Mouse (Mus musculus) macrophage (primary cell): ENCODE results near the gene Orai1. TPM values are rescaled to one million over a fixed set of nuclear protein-coding genes. Genes with fewer than 3 reads are reported as not detected.

Source experiments
- H3K27ac ChIP-seq: fragments of 350-480 bp; formaldehyde crosslinking; 2 replicates; pipeline ENCODE4 v1.9.0; 2021
- H3K36me3 ChIP-seq: fragments of 350-480 bp; formaldehyde crosslinking; 2 replicates; pipeline ENCODE4 v1.9.0; 2021; ENCODE audit errors: inconsistent target
- H3K4me3 ChIP-seq: fragments of 350-480 bp; formaldehyde crosslinking; 2 replicates; pipeline ENCODE4 v1.9.0; 2021; ENCODE audit errors: inconsistent target
- H3K79me2 ChIP-seq: fragments of 350-480 bp; formaldehyde crosslinking; 2 replicates; pipeline ENCODE4 v1.9.0; 2021; ENCODE audit errors: inconsistent target
- WGBS: methylation state at CpG from one replicate; pipeline ENCODE4 v1.1.7; 2026; ENCODE audit warnings: inconsistent platforms; ENCODE audit not compliant: missing documents; 5-methylcytosine and 5-hydroxymethylcytosine counted together
- polyA plus RNA-seq: library from polyadenylated mRNA; stranded (reverse); fragments of 250-400 nt; gene quantifications from 3 replicates; pipeline ENCODE4 v1.2.4, GENCODE M21; 2018; ENCODE audit warnings: inconsistent platforms

Orai1 gene
- polyA plus RNA-seq, 1 experiment from 2014 or later, result 17.7 TPM

DNA sequence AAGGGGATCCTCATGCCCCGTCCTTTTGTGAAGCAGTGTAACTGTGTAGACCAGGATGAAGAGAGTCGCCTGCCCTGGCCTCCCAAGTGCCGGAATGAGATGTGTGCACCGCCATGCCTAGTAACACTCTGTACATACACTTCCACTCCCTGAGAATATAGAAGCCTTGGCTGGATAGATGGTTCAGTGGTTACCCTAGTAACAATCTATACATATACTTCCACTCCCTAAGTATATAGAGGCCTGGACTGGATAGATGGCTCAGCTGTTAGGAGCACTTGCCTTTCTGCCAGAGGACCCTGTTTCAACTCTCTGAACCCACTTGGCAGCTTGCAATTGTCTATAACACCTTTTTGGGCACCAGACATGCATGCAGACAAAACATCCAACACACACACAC is 20.2 kb downstream of the Orai1 start:
- H3K27ac ChIP-seq, result no peak overlapping the region
- H3K4me3 ChIP-seq, result no peak overlapping the region
- WGBS, result 97% methylated on average over 4 of the region's 4 CpGs
- no peaks in the 10 kb centered on the region; the same call in 1 of the 2 replicates for H3K79me2 ChIP-seq
- H3K36me3 ChIP-seq, result peaks cover 17% of the 10 kb centered on the region

DNA sequence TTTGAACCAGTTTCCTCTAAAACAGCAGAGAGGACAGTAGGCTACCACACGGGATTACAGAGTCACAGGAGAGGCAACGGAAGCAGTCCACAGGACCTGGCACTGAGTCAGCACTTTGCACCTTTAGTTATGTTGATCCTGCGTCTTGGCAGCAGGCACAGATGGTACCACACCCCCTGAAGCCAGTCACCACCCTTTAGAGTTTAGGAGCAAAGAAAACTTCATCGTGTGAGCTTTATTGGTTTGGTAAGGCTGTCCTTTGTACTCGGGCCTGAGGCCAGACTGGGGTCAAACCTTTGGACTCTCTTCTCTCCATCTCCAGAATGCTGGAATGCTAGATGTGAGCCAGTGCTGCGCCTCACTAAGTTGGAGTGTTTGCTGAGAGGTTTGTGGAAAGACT is 20.7 kb downstream of the Orai1 start:
- WGBS, result 38% methylated on average over 6 of the region's 6 CpGs
- Histone ChIP-seq H3K4me3 (no peak overlapping the region), H3K79me2 (no peaks in the 10 kb centered on the region), H3K27ac (no peak overlapping the region), H3K36me3 (peaks cover 12% of the 10 kb centered on the region; the same call in 1 of the 2 replicates)

DNA sequence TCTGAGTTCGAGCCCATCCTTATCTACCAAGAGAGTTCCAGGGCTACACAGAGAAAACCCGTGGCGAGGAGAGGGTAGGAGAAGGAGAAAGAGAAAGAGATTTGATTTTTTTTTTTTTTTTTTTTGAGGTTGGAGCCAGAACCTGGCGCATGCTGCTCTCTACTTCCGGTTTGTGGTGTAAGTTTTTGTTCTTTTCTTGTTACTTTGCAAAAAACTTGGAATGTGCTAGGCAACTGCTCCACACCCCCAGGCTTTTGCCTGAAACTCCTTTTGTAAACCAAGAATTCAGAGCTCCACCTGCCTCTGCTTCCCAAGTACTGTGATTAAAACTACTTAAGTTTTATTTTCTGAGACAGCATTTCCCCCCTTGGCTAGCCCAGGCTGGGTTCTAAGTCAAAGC is 23.2 kb downstream of the Orai1 start:
- Histone ChIP-seq H3K79me2 (no peaks in the 10 kb centered on the region), H3K4me3 (no peak overlapping the region), H3K27ac (no peak overlapping the region), H3K36me3 (no peaks in the 10 kb centered on the region)
- 22% methylated on average over 5 of the region's 5 CpGs for WGBS

DNA sequence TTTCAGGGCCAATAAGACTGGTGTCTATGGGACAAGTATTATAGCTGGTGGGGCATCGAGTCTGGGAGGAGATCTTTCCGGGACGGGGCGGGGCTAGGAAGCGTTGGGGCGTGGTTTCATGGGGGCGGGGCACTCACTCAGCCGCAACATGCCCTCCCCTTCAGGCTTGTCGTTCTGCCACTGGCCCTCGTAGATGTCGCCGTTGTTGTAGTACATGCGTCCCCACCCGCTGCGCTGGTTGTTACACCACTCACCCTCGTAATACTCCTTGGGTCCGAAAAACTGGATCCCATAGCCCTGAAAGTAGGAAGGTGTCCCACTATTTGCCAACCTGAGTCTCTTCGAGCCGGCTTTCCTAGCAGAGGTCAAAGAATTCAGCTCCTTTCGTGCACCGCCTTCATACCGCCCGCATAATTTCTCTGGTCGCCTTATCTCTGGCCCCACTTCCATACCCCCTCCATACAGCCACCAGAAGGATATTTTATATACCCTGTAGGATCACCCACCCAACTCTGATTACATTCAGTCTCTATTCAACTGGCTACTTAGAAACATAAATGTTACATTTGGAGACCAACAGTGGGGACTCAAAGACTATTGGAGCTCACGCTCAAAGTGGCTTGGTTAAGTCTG is 24.4 kb downstream of the Orai1 start:
- Histone ChIP-seq H3K79me2 (no peaks in the 10 kb centered on the region), H3K36me3 (no peaks in the 10 kb centered on the region), H3K27ac (0 out of 2 replicates have a peak overlapping the region, but pooled peaks have one; percentile 1), H3K4me3 (peak overlapping the region; percentile 22; the same call in 1 of the 2 replicates)
- WGBS, result 9% methylated on average over 25 of the region's 25 CpGs

DNA sequence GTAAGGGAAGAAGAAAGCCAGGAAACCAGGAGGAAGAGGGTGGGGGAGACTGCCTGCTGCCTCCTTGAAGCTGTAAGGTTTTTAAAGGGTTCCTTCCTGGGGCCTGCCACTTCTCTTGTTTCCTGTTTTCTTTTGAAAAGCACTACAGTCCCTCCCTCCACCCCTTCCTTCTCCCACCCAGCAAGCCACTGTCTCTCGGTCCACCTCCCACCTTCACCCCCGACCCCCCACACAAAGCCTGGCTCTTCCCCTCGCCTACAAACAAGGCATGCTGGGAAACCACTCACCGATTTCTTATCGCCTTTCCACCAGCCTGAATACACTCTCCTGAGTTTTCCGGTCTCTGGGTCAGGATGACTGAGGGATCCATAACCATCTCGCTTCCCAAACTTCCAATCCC is 25.9 kb downstream of the Orai1 start:
- WGBS, result 19% methylated on average over 7 of the region's 7 CpGs
- no peak overlapping the region for H3K4me3 ChIP-seq
- no peaks in the 10 kb centered on the region for H3K36me3 ChIP-seq
- no peaks in the 10 kb centered on the region for H3K79me2 ChIP-seq
- H3K27ac ChIP-seq, result no peak overlapping the region

DNA sequence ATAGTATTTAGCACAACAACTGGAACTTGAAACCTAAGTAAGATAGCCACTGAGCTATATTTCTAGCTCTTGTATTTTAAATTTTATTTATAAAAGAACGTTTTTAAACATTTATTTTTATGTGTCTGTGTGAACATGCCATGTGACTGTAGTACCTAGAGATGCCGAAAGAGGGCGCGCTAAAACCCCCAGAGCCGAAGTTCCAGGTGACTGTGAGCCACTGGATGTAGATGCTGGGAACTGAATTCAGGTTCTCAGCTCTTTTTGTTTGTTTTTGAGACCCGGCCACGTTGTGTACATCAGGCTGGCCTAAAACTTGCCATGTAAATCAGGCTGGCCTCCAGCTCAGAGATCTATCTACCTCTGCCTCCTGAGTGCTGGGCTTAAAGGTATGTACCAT is 29.0 kb downstream of the Orai1 start:
- 37% methylated on average over 7 of the region's 7 CpGs for WGBS
- H3K4me3 ChIP-seq, result no peak overlapping the region
- no peaks in the 10 kb centered on the region for H3K79me2 ChIP-seq
- H3K27ac ChIP-seq, result no peak overlapping the region
- no peaks in the 10 kb centered on the region for H3K36me3 ChIP-seq

DNA sequence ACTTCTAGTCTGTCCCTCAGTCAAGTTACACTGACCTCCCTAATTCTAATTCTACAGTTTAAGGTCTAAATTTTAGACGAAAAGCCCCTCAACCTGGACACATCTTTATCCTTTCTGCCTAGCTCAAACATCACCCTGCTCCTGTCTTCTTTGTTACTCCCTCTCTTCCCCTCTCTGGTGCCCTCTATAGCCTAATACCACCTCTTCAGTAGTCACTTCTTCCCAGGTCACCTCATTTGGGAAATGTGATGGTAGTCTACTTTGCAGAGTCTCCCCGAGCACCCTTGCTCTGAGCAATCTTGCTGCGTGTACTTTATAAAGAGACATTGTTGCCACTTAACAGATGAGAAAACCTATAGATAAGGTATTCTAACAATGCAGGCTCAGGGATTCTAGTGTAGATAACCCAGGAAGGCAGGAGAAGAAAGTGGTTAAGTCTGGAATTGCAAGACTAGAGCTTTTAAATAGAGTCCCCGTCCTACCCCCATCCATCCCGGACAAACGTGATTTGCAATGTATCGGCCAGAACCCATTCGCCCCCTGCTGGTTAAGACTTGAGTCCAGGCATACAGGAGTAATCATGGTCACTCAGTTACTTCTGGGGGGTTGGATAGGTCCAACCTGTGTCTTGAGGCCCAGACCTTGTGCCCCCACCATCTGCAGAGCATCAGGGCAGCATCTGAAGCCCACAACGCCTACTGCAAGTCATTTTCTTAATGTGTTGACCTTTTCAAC is 30.9 kb downstream of the Orai1 start:
- Histone ChIP-seq H3K79me2 (no peaks in the 10 kb centered on the region), H3K4me3 (no peak overlapping the region), H3K27ac (no peak overlapping the region), H3K36me3 (no peaks in the 10 kb centered on the region)
- 32% methylated on average over 9 of the region's 9 CpGs for WGBS

DNA sequence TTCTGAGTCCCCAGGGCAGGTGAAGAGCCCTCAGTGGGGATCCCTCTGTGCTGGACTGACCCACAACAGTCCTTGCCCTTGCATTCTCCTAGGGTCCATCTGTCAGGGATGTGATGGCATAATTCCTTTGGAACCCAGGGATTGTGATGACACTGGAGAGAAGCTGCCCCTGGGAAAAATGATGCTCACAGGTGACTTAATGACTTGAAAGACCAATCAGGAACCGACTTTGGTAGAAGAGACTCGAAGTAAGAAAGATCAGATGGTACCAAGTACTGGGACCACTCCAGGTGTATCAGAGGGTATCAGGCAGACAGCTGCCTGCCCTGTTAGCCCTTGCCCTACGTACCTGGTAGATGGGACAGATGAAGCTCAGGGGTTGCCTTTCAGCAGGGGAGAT is 32.0 kb downstream of the Orai1 start, which contains the start of gene Morn3:
Gene Morn3, minus strand, starts transcription at position 101 of the 400 bp plus-strand sequence.
- no peak within 1 kb of the TSS for H3K4me3 ChIP-seq
- no peak within 1 kb of the TSS for H3K27ac ChIP-seq
- no peaks in the 10 kb centered on the region for H3K79me2 ChIP-seq
- 89% methylated on average over 3 of the region's 3 CpGs for WGBS
- H3K36me3 ChIP-seq, result no peaks in the 10 kb centered on the region

DNA sequence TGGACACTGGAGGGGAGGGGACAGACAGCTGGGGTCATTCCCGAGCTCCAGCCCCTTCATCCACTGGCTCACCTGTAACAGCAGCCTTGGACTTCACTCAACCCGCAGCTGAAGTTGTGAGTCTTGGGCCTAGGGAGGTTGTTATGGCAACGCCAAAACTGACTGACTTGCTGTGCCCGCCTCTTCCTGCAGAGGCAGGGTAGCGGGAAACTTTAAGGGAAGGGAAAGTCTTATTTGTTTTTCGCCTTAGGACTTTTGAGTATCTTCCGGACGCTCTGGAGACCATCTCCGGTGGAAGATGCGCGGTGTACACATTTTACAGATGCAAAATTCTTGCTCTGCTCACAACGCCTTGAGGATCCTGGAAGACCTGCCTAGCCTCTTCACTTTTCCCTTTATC is 34.4 kb downstream of the Orai1 start:
- Histone ChIP-seq H3K36me3 (no peaks in the 10 kb centered on the region), H3K27ac (no peak overlapping the region), H3K79me2 (no peaks in the 10 kb centered on the region), H3K4me3 (peak overlapping the region; percentile 3; the same call in 1 of the 2 replicates)
- 5% methylated on average over 12 of the region's 12 CpGs for WGBS

DNA sequence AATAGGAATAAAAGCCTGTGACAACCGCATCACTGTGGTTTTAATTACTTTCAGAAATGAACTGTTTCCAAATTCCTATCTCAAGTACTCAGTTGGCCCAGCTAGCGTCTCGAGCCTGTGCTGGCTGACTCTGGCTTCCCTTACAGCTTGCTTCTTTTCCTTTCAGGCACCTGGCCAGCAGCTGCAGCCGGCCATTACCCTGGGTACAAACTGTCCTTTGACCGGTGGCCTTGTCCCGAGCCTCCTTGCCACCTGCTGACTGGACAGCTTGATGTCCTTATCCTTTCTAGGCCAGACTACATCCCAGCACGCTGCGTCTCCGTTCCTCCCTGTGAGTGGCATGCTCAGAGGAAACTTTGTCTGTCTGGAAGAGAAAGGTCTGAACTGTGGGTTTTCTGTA is 36.0 kb downstream of the Orai1 start:
- H3K36me3 ChIP-seq, result no peaks in the 10 kb centered on the region
- H3K27ac ChIP-seq, result no peak overlapping the region
- H3K4me3 ChIP-seq, result no peak overlapping the region
- H3K79me2 ChIP-seq, result no peaks in the 10 kb centered on the region
- 86% methylated on average over 9 of the region's 9 CpGs for WGBS

DNA sequence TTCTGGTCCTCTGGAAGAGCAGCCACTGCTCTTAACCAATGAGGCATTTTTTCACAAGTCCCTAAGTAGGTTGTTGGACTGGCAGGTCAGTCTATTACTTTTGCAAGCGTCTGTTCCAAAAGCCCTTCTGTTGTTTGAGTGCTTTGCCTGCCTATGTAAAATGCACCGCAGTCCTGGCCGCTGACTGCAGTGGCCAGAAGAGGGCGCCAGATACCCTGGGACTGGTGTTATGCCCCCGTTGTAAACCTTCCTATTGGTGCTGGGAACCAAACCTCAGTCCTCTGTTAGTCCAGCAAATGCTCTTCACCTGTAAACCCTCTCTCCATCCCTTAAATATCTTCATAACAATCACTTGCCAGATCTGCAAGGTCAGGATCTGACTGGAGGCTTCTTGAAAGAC is 36.9 kb downstream of the Orai1 start:
- WGBS, result 97% methylated on average over 5 of the region's 5 CpGs
- Histone ChIP-seq H3K36me3 (no peaks in the 10 kb centered on the region), H3K27ac (no peak overlapping the region), H3K4me3 (no peak overlapping the region), H3K79me2 (no peaks in the 10 kb centered on the region)

DNA sequence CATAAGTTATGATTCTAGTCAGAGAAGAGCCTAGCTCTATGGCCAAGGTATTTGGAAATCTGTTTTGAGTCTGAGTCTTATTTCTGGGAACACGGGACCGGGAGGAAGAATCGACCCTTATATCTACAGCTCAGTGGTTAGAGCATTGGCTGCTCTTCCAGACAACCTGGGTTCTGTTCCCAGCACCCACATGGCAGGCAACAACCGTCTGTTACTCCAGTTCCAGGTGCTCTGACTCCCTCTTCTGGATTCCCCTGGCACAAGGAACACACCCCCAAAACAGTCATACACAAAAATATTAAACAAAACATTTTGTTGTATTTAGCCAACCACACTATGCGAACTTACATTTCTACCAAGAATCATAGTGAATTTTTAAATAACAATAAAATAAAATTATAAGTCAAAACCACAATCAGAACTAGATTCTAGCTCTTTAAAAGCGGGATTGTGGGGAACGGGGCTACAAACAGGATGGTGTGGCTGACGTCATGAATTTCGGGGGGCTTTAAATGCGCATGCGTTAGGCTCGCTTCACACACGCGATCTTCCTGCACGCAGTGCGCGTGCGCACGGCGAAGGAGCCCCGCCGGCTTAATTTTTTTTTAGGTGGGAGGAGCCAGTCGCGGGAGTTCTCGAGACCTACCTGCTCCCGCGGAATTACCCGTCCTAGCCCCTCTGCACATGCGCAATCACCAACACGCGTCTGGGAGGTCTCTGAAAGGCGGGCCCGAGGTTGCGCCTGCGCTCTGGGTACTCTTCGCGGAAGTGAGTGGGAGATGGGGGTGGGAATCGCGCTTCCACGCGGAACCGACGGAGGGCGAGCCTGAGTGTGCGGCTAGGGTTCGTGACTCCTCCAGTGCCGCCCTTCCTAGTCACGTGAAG is 42.7 kb downstream of the Orai1 start:
- H3K4me3 ChIP-seq, result peak overlapping the region; percentile 34
- H3K79me2 ChIP-seq, result no peaks in the 10 kb centered on the region
- WGBS, result 9% methylated on average over 42 of the region's 48 CpGs
- peak overlapping the region; percentile 82 for H3K27ac ChIP-seq
- no peaks in the 10 kb centered on the region for H3K36me3 ChIP-seq

DNA sequence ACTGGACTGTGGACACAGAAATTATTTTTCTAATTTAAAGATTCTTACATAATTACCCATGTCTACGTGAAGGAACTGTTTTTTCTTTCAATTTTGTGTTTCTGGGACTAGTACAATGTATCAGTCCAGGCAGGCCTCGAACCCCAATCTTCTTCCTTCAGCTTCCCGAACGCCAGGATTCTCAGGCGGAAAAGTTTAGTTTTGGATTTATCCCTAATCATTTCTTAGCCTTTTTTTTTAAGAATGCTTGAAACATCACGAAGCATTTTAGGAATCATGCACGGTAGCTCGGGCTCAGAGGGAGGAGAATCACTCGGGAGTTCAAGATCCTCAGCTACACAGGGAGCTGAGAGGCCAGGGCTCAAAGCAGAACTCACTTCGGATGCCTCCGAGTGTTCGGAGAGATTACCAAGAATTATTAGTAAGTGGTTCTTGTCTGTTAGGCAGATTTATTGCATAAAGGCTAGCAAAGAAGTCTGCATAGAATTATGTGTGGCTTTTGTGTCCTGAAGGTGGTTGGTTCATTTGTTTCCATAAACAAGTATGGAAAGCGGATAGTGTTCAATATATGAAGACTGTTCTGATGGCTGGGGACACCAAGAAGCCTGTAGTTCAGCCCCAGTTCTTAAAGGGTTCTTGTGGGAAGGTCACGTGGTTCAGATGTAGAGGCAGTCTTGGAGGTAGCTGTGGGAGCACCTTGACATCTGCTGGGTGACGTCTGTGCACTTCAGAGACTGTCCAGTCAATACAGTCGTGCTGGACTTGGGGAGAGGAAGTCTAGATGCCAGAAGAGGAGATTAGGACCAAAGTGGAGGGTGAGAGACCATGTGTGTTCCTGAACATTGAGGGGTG is 43.6 kb downstream of the Orai1 start:
- WGBS, result 20% methylated on average over 16 of the region's 16 CpGs
- no peaks in the 10 kb centered on the region for H3K79me2 ChIP-seq
- no peaks in the 10 kb centered on the region for H3K36me3 ChIP-seq
- H3K4me3 ChIP-seq, result peak overlapping the region; percentile 34
- peak overlapping the region; percentile 82 for H3K27ac ChIP-seq
